Mouse (Mus musculus): ENCODE data around the gene Gdpd5. TPM values are rescaled to one million over a fixed set of nuclear protein-coding genes. Genes with fewer than 3 reads are reported as not detected.

Gene Gdpd5
- polyA plus RNA-seq, 1 experiment from 2014 or later = 43.8 TPM

- peaks cover 39% of the 10 kb centered on the region for H3K36me3 ChIP-seq
- no peak overlapping the region for H3K4me3 ChIP-seq
- no peak for DNase-seq (ENCODE audit: low spot score)
- 60% methylated on average over 10 of the region's 10 CpGs for WGBS
- no peaks in the 10 kb centered on the region for H3K9me3 ChIP-seq
- H3K27ac ChIP-seq = peak overlapping the region; percentile 72
- H3K4me1 ChIP-seq (replicated peaks) = peaks cover 86% of the 10 kb centered on the region
- no peaks in the 10 kb centered on the region for H3K27me3 ChIP-seq (ENCODE audit: insufficient read depth, poor library complexity, severe bottlenecking)
Measured at GRCm38 (mm10) chr7:99438881-99439280, 57.7 kb downstream of the Gdpd5 start.

GRCm38 (mm10) chr7:99441534-99442072, 60.4 kb downstream of the Gdpd5 start:
- H3K27me3 ChIP-seq (ENCODE audit: insufficient read depth, poor library complexity, severe bottlenecking) = peaks cover 2% of the 10 kb centered on the region; the same call in 1 of the 2 replicates
- H3K9me3 ChIP-seq = no peaks in the 10 kb centered on the region
- peaks cover 44% of the 10 kb centered on the region for H3K36me3 ChIP-seq
- peak overlapping the region; percentile 76 for H3K27ac ChIP-seq
- DNase-seq (ENCODE audit: low spot score) = no peak
- H3K4me1 ChIP-seq (replicated peaks) = peaks cover 81% of the 10 kb centered on the region
- H3K4me3 ChIP-seq = no peak overlapping the region
- 23% methylated on average over 6 of the region's 6 CpGs for WGBS

- Histone ChIP-seq H3K9me3 (no peaks in the 10 kb centered on the region), H3K36me3 (peaks cover 39% of the 10 kb centered on the region), H3K4me3 (no peak overlapping the region), H3K27ac (peak overlapping the region; percentile 76), H3K4me1 (replicated peaks) (peaks cover 78% of the 10 kb centered on the region), H3K27me3 (ENCODE audit: insufficient read depth, poor library complexity, severe bottlenecking) (peaks cover 2% of the 10 kb centered on the region; the same call in 1 of the 2 replicates)
- 61% methylated on average over 5 of the region's 5 CpGs for WGBS
- no peak for DNase-seq (ENCODE audit: low spot score)
Measured at GRCm38 (mm10) chr7:99443164-99443563, 62.0 kb downstream of the Gdpd5 start.

- DNase-seq (ENCODE audit: low spot score) = no peak
- Histone ChIP-seq H3K27ac (peak overlapping the region; percentile 53; the same call in 1 of the 2 replicates), H3K4me3 (no peak overlapping the region), H3K27me3 (ENCODE audit: insufficient read depth, poor library complexity, severe bottlenecking) (peaks cover 2% of the 10 kb centered on the region; the same call in 1 of the 2 replicates), H3K9me3 (no peaks in the 10 kb centered on the region), H3K4me1 (replicated peaks) (peaks cover 79% of the 10 kb centered on the region), H3K36me3 (peaks cover 31% of the 10 kb centered on the region)
- WGBS = 75% methylated on average over 6 of the region's 6 CpGs
Measured at GRCm38 (mm10) chr7:99444012-99444411, 62.8 kb downstream of the Gdpd5 start.

GRCm38 (mm10) chr7:99445833-99446232, 64.6 kb downstream of the Gdpd5 start:
- Histone ChIP-seq H3K4me3 (no peak overlapping the region), H3K9me3 (no peaks in the 10 kb centered on the region), H3K27me3 (ENCODE audit: insufficient read depth, poor library complexity, severe bottlenecking) (peaks cover 2% of the 10 kb centered on the region; the same call in 1 of the 2 replicates), H3K27ac (peak overlapping the region; percentile 77), H3K36me3 (peaks cover 27% of the 10 kb centered on the region), H3K4me1 (replicated peaks) (peaks cover 90% of the 10 kb centered on the region)
- 71% methylated on average over 2 of the region's 2 CpGs for WGBS
- DNase-seq (ENCODE audit: low spot score) = no peak

- Histone ChIP-seq H3K27ac (peak overlapping the region; percentile 69), H3K4me1 (replicated peaks) (peaks cover 80% of the 10 kb centered on the region), H3K27me3 (ENCODE audit: insufficient read depth, poor library complexity, severe bottlenecking) (peaks cover 2% of the 10 kb centered on the region; the same call in 1 of the 2 replicates), H3K36me3 (peaks cover 13% of the 10 kb centered on the region), H3K9me3 (no peaks in the 10 kb centered on the region), H3K4me3 (no peak overlapping the region)
- WGBS = 43% methylated on average over 5 of the region's 5 CpGs
- DNase-seq (ENCODE audit: low spot score) = no peak
Measured at GRCm38 (mm10) chr7:99447323-99447722, 66.1 kb downstream of the Gdpd5 start.

GRCm38 (mm10) chr7:99448619-99449018, 67.4 kb downstream of the Gdpd5 start:
- H3K4me1 ChIP-seq (replicated peaks) = peaks cover 77% of the 10 kb centered on the region
- no peaks in the 10 kb centered on the region for H3K9me3 ChIP-seq
- peaks cover 14% of the 10 kb centered on the region for H3K36me3 ChIP-seq
- WGBS = 76% methylated on average over 5 of the region's 5 CpGs
- peaks cover 2% of the 10 kb centered on the region; the same call in 1 of the 2 replicates for H3K27me3 ChIP-seq (ENCODE audit: insufficient read depth, poor library complexity, severe bottlenecking)
- DNase-seq (ENCODE audit: low spot score) = no peak
- H3K4me3 ChIP-seq = no peak overlapping the region
- peak overlapping the region; percentile 79 for H3K27ac ChIP-seq

GRCm38 (mm10) chr7:99449063-99449462, 67.8 kb downstream of the Gdpd5 start:
- peaks cover 2% of the 10 kb centered on the region; the same call in 1 of the 2 replicates for H3K27me3 ChIP-seq (ENCODE audit: insufficient read depth, poor library complexity, severe bottlenecking)
- H3K36me3 ChIP-seq = peaks cover 16% of the 10 kb centered on the region
- DNase-seq (ENCODE audit: low spot score) = no peak
- H3K9me3 ChIP-seq = no peaks in the 10 kb centered on the region
- H3K27ac ChIP-seq = peak overlapping the region; percentile 79
- WGBS = 68% methylated on average over 8 of the region's 8 CpGs
- H3K4me3 ChIP-seq = no peak overlapping the region
- H3K4me1 ChIP-seq (replicated peaks) = peaks cover 75% of the 10 kb centered on the region

- H3K27ac ChIP-seq = peak overlapping the region; percentile 79
- no peaks in the 10 kb centered on the region for H3K9me3 ChIP-seq
- DNase-seq (ENCODE audit: low spot score) = peak; percentile 51
- peaks cover 15% of the 10 kb centered on the region for H3K36me3 ChIP-seq
- peaks cover 68% of the 10 kb centered on the region for H3K4me1 ChIP-seq (replicated peaks)
- H3K27me3 ChIP-seq (ENCODE audit: insufficient read depth, poor library complexity, severe bottlenecking) = peaks cover 2% of the 10 kb centered on the region; the same call in 1 of the 2 replicates
- no peak overlapping the region for H3K4me3 ChIP-seq
- 28% methylated on average over 3 of the region's 3 CpGs for WGBS
Measured at GRCm38 (mm10) chr7:99449751-99450150, 68.5 kb downstream of the Gdpd5 start.

- DNase-seq (ENCODE audit: low spot score) = peak; percentile 75
- Histone ChIP-seq H3K27ac (no peak overlapping the region), H3K36me3 (peaks cover 20% of the 10 kb centered on the region), H3K27me3 (ENCODE audit: insufficient read depth, poor library complexity, severe bottlenecking) (peaks cover 2% of the 10 kb centered on the region; the same call in 1 of the 2 replicates), H3K4me3 (no peak overlapping the region), H3K9me3 (no peaks in the 10 kb centered on the region), H3K4me1 (replicated peaks) (peaks cover 62% of the 10 kb centered on the region)
- 3% methylated on average over 3 of the region's 3 CpGs for WGBS
Measured at GRCm38 (mm10) chr7:99450703-99451102, 69.5 kb downstream of the Gdpd5 start.

GRCm38 (mm10) chr7:99452859-99453258, 71.6 kb downstream of the Gdpd5 start:
- DNase-seq (ENCODE audit: low spot score) = no peak
- H3K27me3 ChIP-seq (ENCODE audit: insufficient read depth, poor library complexity, severe bottlenecking) = no peaks in the 10 kb centered on the region
- no peaks in the 10 kb centered on the region for H3K9me3 ChIP-seq
- no peak overlapping the region for H3K27ac ChIP-seq
- 86% methylated on average over 7 of the region's 7 CpGs for WGBS
- peaks cover 48% of the 10 kb centered on the region for H3K4me1 ChIP-seq (replicated peaks)
- H3K4me3 ChIP-seq = no peak overlapping the region
- peaks cover 33% of the 10 kb centered on the region for H3K36me3 ChIP-seq

GRCm38 (mm10) chr7:99454044-99454443, 72.8 kb downstream of the Gdpd5 start:
- Histone ChIP-seq H3K4me1 (replicated peaks) (peaks cover 36% of the 10 kb centered on the region), H3K9me3 (no peaks in the 10 kb centered on the region), H3K27ac (0 out of 2 replicates have a peak overlapping the region, but pooled peaks have one; percentile 24), H3K36me3 (peaks cover 40% of the 10 kb centered on the region), H3K27me3 (ENCODE audit: insufficient read depth, poor library complexity, severe bottlenecking) (no peaks in the 10 kb centered on the region), H3K4me3 (no peak overlapping the region)
- DNase-seq (ENCODE audit: low spot score) = no peak
- WGBS = 76% methylated on average over 4 of the region's 4 CpGs

- Histone ChIP-seq H3K4me3 (no peak overlapping the region), H3K27ac (peak overlapping the region; percentile 13; the same call in 1 of the 2 replicates), H3K27me3 (ENCODE audit: insufficient read depth, poor library complexity, severe bottlenecking) (no peaks in the 10 kb centered on the region), H3K4me1 (replicated peaks) (0 out of 2 replicates have a peak, but pooled peaks cover 10% of the 10 kb centered on the region), H3K9me3 (no peaks in the 10 kb centered on the region), H3K36me3 (peaks cover 58% of the 10 kb centered on the region)
- 90% methylated on average over 8 of the region's 8 CpGs for WGBS
- DNase-seq (ENCODE audit: low spot score) = no peak
Measured at GRCm38 (mm10) chr7:99458849-99459248, 77.6 kb downstream of the Gdpd5 start.
